Mouse (Mus musculus): ENCODE data around the gene Nmur1. TPM values are rescaled to one million over a fixed set of nuclear protein-coding genes. Genes with fewer than 3 reads are reported as not detected.

Nmur1 gene
- polyA plus RNA-seq, 1 experiment from 2014 or later: not detected

- ATAC-seq (replicated peaks; ENCODE audit: low FRiP score, low TSS enrichment, low read depth): no peak
- no peaks in the 10 kb centered on the region for H3K9me3 ChIP-seq (ENCODE audit: control insufficient read depth, low read length)
- H3K4me1 ChIP-seq (replicated peaks; ENCODE audit: control insufficient read depth, insufficient read depth, low read length): no peaks in the 10 kb centered on the region
- 93% methylated on average over 1 of the region's 1 CpGs for WGBS
- H3K4me3 ChIP-seq (ENCODE audit: low read depth, low read length): no peak overlapping the region
- H3K4me2 ChIP-seq (ENCODE audit: low read length): no peak overlapping the region
- no peak for DNase-seq (ENCODE audit: low spot score)
- no peaks in the 10 kb centered on the region for H3K27me3 ChIP-seq (replicated peaks; ENCODE audit: control insufficient read depth, insufficient read depth, low read length)
- H3K9ac ChIP-seq (ENCODE audit: low read length): no peak overlapping the region
- no peak overlapping the region for H3K27ac ChIP-seq (ENCODE audit: low read depth)
- peaks cover 87% of the 10 kb centered on the region for H3K36me3 ChIP-seq (ENCODE audit: control insufficient read depth, insufficient read depth, low read length)
Measured at GRCm38 (mm10) chr1:86349696-86350095, 76.3 kb downstream of the Nmur1 start.

- no peak overlapping the region for H3K27ac ChIP-seq (ENCODE audit: low read depth)
- no peak overlapping the region for H3K4me3 ChIP-seq (ENCODE audit: low read depth, low read length)
- ATAC-seq (replicated peaks; ENCODE audit: low FRiP score, low TSS enrichment, low read depth): no peak
- WGBS: 92% methylated on average over 3 of the region's 3 CpGs
- no peak overlapping the region for H3K4me2 ChIP-seq (ENCODE audit: low read length)
- H3K9me3 ChIP-seq (ENCODE audit: control insufficient read depth, low read length): no peaks in the 10 kb centered on the region
- no peaks in the 10 kb centered on the region for H3K4me1 ChIP-seq (replicated peaks; ENCODE audit: control insufficient read depth, insufficient read depth, low read length)
- DNase-seq (ENCODE audit: low spot score): no peak
- no peak overlapping the region for H3K9ac ChIP-seq (ENCODE audit: low read length)
- H3K36me3 ChIP-seq (ENCODE audit: control insufficient read depth, insufficient read depth, low read length): peaks cover 82% of the 10 kb centered on the region
- H3K27me3 ChIP-seq (replicated peaks; ENCODE audit: control insufficient read depth, insufficient read depth, low read length): no peaks in the 10 kb centered on the region
Measured at GRCm38 (mm10) chr1:86349201-86349600, 76.8 kb downstream of the Nmur1 start.

- WGBS: 76% methylated on average over 4 of the region's 4 CpGs
- no peak for DNase-seq (ENCODE audit: low spot score)
- peaks cover 78% of the 10 kb centered on the region for H3K36me3 ChIP-seq (ENCODE audit: control insufficient read depth, insufficient read depth, low read length)
Measured at GRCm38 (mm10) chr1:86348801-86349200, 77.2 kb downstream of the Nmur1 start.

GRCm38 (mm10) chr1:86348083-86348482, 77.9 kb downstream of the Nmur1 start:
- ATAC-seq (replicated peaks; ENCODE audit: low FRiP score, low TSS enrichment, low read depth): no peak
- Histone ChIP-seq H3K27me3 (replicated peaks; ENCODE audit: control insufficient read depth, insufficient read depth, low read length) (no peaks in the 10 kb centered on the region), H3K4me1 (replicated peaks; ENCODE audit: control insufficient read depth, insufficient read depth, low read length) (no peaks in the 10 kb centered on the region), H3K27ac (ENCODE audit: low read depth) (no peak overlapping the region), H3K9me3 (ENCODE audit: control insufficient read depth, low read length) (no peaks in the 10 kb centered on the region), H3K4me2 (ENCODE audit: low read length) (no peak overlapping the region), H3K36me3 (ENCODE audit: control insufficient read depth, insufficient read depth, low read length) (peaks cover 71% of the 10 kb centered on the region), H3K9ac (ENCODE audit: low read length) (no peak overlapping the region), H3K4me3 (ENCODE audit: low read depth, low read length) (no peak overlapping the region)
- WGBS: 73% methylated on average over 1 of the region's 1 CpGs
- DNase-seq (ENCODE audit: low spot score): no peak

More at GRCm38 (mm10) chr1:86348801-86349200, 77.2 kb downstream of the Nmur1 start:
- Histone ChIP-seq H3K9me3 (ENCODE audit: control insufficient read depth, low read length) (no peaks in the 10 kb centered on the region), H3K4me3 (ENCODE audit: low read depth, low read length) (no peak overlapping the region), H3K9ac (ENCODE audit: low read length) (no peak overlapping the region), H3K27me3 (replicated peaks; ENCODE audit: control insufficient read depth, insufficient read depth, low read length) (no peaks in the 10 kb centered on the region), H3K4me1 (replicated peaks; ENCODE audit: control insufficient read depth, insufficient read depth, low read length) (no peaks in the 10 kb centered on the region), H3K27ac (ENCODE audit: low read depth) (no peak overlapping the region), H3K4me2 (ENCODE audit: low read length) (no peak overlapping the region)
- no peak for ATAC-seq (replicated peaks; ENCODE audit: low FRiP score, low TSS enrichment, low read depth)

- Histone ChIP-seq H3K27ac (ENCODE audit: low read depth) (no peak overlapping the region), H3K4me2 (ENCODE audit: low read length) (no peak overlapping the region), H3K4me3 (ENCODE audit: low read depth, low read length) (no peak overlapping the region), H3K36me3 (ENCODE audit: control insufficient read depth, insufficient read depth, low read length) (peaks cover 67% of the 10 kb centered on the region), H3K9me3 (ENCODE audit: control insufficient read depth, low read length) (no peaks in the 10 kb centered on the region), H3K4me1 (replicated peaks; ENCODE audit: control insufficient read depth, insufficient read depth, low read length) (no peaks in the 10 kb centered on the region), H3K9ac (ENCODE audit: low read length) (no peak overlapping the region), H3K27me3 (replicated peaks; ENCODE audit: control insufficient read depth, insufficient read depth, low read length) (no peaks in the 10 kb centered on the region)
- DNase-seq (ENCODE audit: low spot score) (no peak), ATAC-seq (replicated peaks; ENCODE audit: low FRiP score, low TSS enrichment, low read depth) (no peak)
- 55% methylated on average over 1 of the region's 1 CpGs for WGBS
Measured at GRCm38 (mm10) chr1:86347716-86348045, 78.3 kb downstream of the Nmur1 start.

- Histone ChIP-seq H3K36me3 (ENCODE audit: control insufficient read depth, insufficient read depth, low read length) (peaks cover 61% of the 10 kb centered on the region), H3K9ac (ENCODE audit: low read length) (no peak overlapping the region), H3K27ac (ENCODE audit: low read depth) (no peak overlapping the region), H3K4me3 (ENCODE audit: low read depth, low read length) (no peak overlapping the region), H3K27me3 (replicated peaks; ENCODE audit: control insufficient read depth, insufficient read depth, low read length) (no peaks in the 10 kb centered on the region), H3K4me2 (ENCODE audit: low read length) (no peak overlapping the region), H3K9me3 (ENCODE audit: control insufficient read depth, low read length) (no peaks in the 10 kb centered on the region), H3K4me1 (replicated peaks; ENCODE audit: control insufficient read depth, insufficient read depth, low read length) (no peaks in the 10 kb centered on the region)
- no peak for ATAC-seq (replicated peaks; ENCODE audit: low FRiP score, low TSS enrichment, low read depth)
- DNase-seq (ENCODE audit: low spot score): no peak
- 82% methylated on average over 3 of the region's 3 CpGs for WGBS
Measured at GRCm38 (mm10) chr1:86346851-86347715, 78.9 kb downstream of the Nmur1 start.

- Histone ChIP-seq H3K36me3 (ENCODE audit: control insufficient read depth, insufficient read depth, low read length) (peaks cover 49% of the 10 kb centered on the region), H3K27ac (ENCODE audit: low read depth) (no peak overlapping the region), H3K4me2 (ENCODE audit: low read length) (no peak overlapping the region), H3K27me3 (replicated peaks; ENCODE audit: control insufficient read depth, insufficient read depth, low read length) (no peaks in the 10 kb centered on the region), H3K9me3 (ENCODE audit: control insufficient read depth, low read length) (no peaks in the 10 kb centered on the region), H3K4me1 (replicated peaks; ENCODE audit: control insufficient read depth, insufficient read depth, low read length) (no peaks in the 10 kb centered on the region), H3K9ac (ENCODE audit: low read length) (no peak overlapping the region), H3K4me3 (ENCODE audit: low read depth, low read length) (no peak overlapping the region)
- DNase-seq (ENCODE audit: low spot score) (no peak), ATAC-seq (replicated peaks; ENCODE audit: low FRiP score, low TSS enrichment, low read depth) (no peak)
- WGBS: 91% methylated on average over 4 of the region's 4 CpGs
Measured at GRCm38 (mm10) chr1:86345956-86346355, 80.1 kb downstream of the Nmur1 start.

GRCm38 (mm10) chr1:86345069-86345468, 81.0 kb downstream of the Nmur1 start:
- DNase-seq (ENCODE audit: low spot score) (no peak), ATAC-seq (replicated peaks; ENCODE audit: low FRiP score, low TSS enrichment, low read depth) (no peak; the same call in 1 of the 2 replicates)
- H3K4me2 ChIP-seq (ENCODE audit: low read length): no peak overlapping the region
- 86% methylated on average over 4 of the region's 4 CpGs for WGBS
- no peak overlapping the region for H3K27ac ChIP-seq (ENCODE audit: low read depth)
- H3K4me3 ChIP-seq (ENCODE audit: low read depth, low read length): no peak overlapping the region
- H3K4me1 ChIP-seq (replicated peaks; ENCODE audit: control insufficient read depth, insufficient read depth, low read length): no peaks in the 10 kb centered on the region
- H3K9ac ChIP-seq (ENCODE audit: low read length): no peak overlapping the region
- H3K36me3 ChIP-seq (ENCODE audit: control insufficient read depth, insufficient read depth, low read length): peaks cover 41% of the 10 kb centered on the region
- no peaks in the 10 kb centered on the region for H3K9me3 ChIP-seq (ENCODE audit: control insufficient read depth, low read length)
- H3K27me3 ChIP-seq (replicated peaks; ENCODE audit: control insufficient read depth, insufficient read depth, low read length): no peaks in the 10 kb centered on the region
